Mouse (Mus musculus) effector memory CD4-positive, alpha-beta T cell, adult 5 months (primary cell): ENCODE results near the gene Cyp4f15. TPM values are rescaled to one million over a fixed set of nuclear protein-coding genes. Genes with fewer than 3 reads are reported as not detected.

Source experiments
- polyA plus RNA-seq: library from polyadenylated mRNA; unstranded; fragments of 100-300 nt; shearing (Covaris generic); gene quantifications from one replicate; pipeline ENCODE4 v1.2.1, GENCODE M21; 2017

The Cyp4f15 gene
- polyA plus RNA-seq = not detected

GRCm38 (mm10) chr17:32685048-32685750, at the start of gene Cyp4f15:
Gene Cyp4f15 (plus strand): TSS chr17:32685627.

GRCm38 (mm10) chr17:32658712-32659111, 26.7 kb upstream of the Cyp4f15 start, which contains the start of gene Cyp4f40:
Gene Cyp4f40 (plus strand): TSS chr17:32658900.

Other genes starting within 250 kb of the Cyp4f15 start
- gene Cyp4f39, start 232.9 kb upstream of the Cyp4f15 start, polyA plus RNA-seq = not detected
- 0.94 TPM for gene Cyp4f17, start 179.6 kb upstream of the Cyp4f15 start, polyA plus RNA-seq
- 12.8 TPM for gene Cyp4f16, start 149.1 kb upstream of the Cyp4f15 start, polyA plus RNA-seq
- not detected for gene Cyp4f37, start 64.3 kb upstream of the Cyp4f15 start, polyA plus RNA-seq
- gene Cyp4f40, start 26.7 kb upstream of the Cyp4f15 start, polyA plus RNA-seq = not detected
- 34.4 TPM for gene Zfp871, start 102.7 kb downstream of the Cyp4f15 start, polyA plus RNA-seq
- not detected for gene Zfp811, start 124.3 kb downstream of the Cyp4f15 start, polyA plus RNA-seq
- gene Zfp799, start 144.6 kb downstream of the Cyp4f15 start, polyA plus RNA-seq = 5.2 TPM
- 0.20 TPM for gene Zfp870, start 206.0 kb downstream of the Cyp4f15 start, polyA plus RNA-seq
- gene Cyp4f14, start 231.7 kb downstream of the Cyp4f15 start, polyA plus RNA-seq = not detected